Mouse (Mus musculus): ENCODE measurements around the gene Prpf40b. TPM values are rescaled to one million over a fixed set of nuclear protein-coding genes. Genes with fewer than 3 reads are reported as not detected.
"Not testable (repeated sequence)": the region's sequence is repeated elsewhere in the genome, so short reads cannot be mapped to it uniquely, and the experiment has no call there.

Prpf40b gene
- 10 to 100 TPM; 87.9 to 95.7 (median 93.4) TPM for total RNA-seq (2022)

- DNase-seq (ENCODE audit: low spot score in 2 of 2) = peak; percentile 88 to 97
Measured at GRCm38 (mm10) chr15:99294813-99295374, at the start of gene Prpf40b. Gene Prpf40b, plus strand, starts transcription at chr15:99295087.

GRCm38 (mm10) chr15:99246736-99247135, 48.2 kb upstream of the Prpf40b start:
- not testable (repeated sequence) for DNase-seq (ENCODE audit: low spot score in 2 of 2)

- peak in 1 of 2 experiments; percentile 91 for DNase-seq (ENCODE audit: low spot score in 2 of 2)
Measured at GRCm38 (mm10) chr15:99248972-99249371, 45.9 kb upstream of the Prpf40b start.

GRCm38 (mm10) chr15:99249938-99250337, 44.9 kb upstream of the Prpf40b start:
- DNase-seq (ENCODE audit: low spot score in 2 of 2) = no peak

- DNase-seq (ENCODE audit: low spot score in 2 of 2) = not testable (repeated sequence)
Measured at GRCm38 (mm10) chr15:99251111-99251510, 43.8 kb upstream of the Prpf40b start.

GRCm38 (mm10) chr15:99251626-99252380, 43.1 kb upstream of the Prpf40b start, which contains the start of gene Mcrs1:
Gene Mcrs1, minus strand, starts transcription at chr15:99251961.
- DNase-seq (ENCODE audit: low spot score in 2 of 2) = peak; percentile 95 to 98

- DNase-seq (ENCODE audit: low spot score in 2 of 2) = no peak
Measured at GRCm38 (mm10) chr15:99252381-99253174, 42.3 kb upstream of the Prpf40b start.

- DNase-seq (ENCODE audit: low spot score in 2 of 2) = not testable (repeated sequence)
Measured at GRCm38 (mm10) chr15:99253175-99253479, 41.8 kb upstream of the Prpf40b start.

- DNase-seq (ENCODE audit: low spot score in 2 of 2) = no peak
Measured at GRCm38 (mm10) chr15:99253772-99254171, 41.1 kb upstream of the Prpf40b start.

GRCm38 (mm10) chr15:99254477-99255005, 40.3 kb upstream of the Prpf40b start:
- no peak for DNase-seq (ENCODE audit: low spot score in 2 of 2)

- DNase-seq (ENCODE audit: low spot score in 2 of 2) = no peak
Measured at GRCm38 (mm10) chr15:99255241-99255749, 39.6 kb upstream of the Prpf40b start.

- DNase-seq (ENCODE audit: low spot score in 2 of 2) = no peak
Measured at GRCm38 (mm10) chr15:99259167-99259729, 35.6 kb upstream of the Prpf40b start.

- DNase-seq (ENCODE audit: low spot score in 2 of 2) = peak in 1 of 2 experiments; percentile 63
Measured at GRCm38 (mm10) chr15:99259730-99260252, 35.1 kb upstream of the Prpf40b start.

GRCm38 (mm10) chr15:99262702-99263101, 32.2 kb upstream of the Prpf40b start:
- no peak for DNase-seq (ENCODE audit: low spot score in 2 of 2)

GRCm38 (mm10) chr15:99264363-99264762, 30.5 kb upstream of the Prpf40b start:
- no peak for DNase-seq (ENCODE audit: low spot score in 2 of 2)

GRCm38 (mm10) chr15:99265679-99266078, 29.2 kb upstream of the Prpf40b start:
- no peak for DNase-seq (ENCODE audit: low spot score in 2 of 2)

GRCm38 (mm10) chr15:99276095-99276494, 18.8 kb upstream of the Prpf40b start:
- no peak for DNase-seq (ENCODE audit: low spot score in 2 of 2)

- no peak for DNase-seq (ENCODE audit: low spot score in 2 of 2)
Measured at GRCm38 (mm10) chr15:99278271-99278670, 16.6 kb upstream of the Prpf40b start.

GRCm38 (mm10) chr15:99283456-99283855, 11.4 kb upstream of the Prpf40b start:
- no peak for DNase-seq (ENCODE audit: low spot score in 2 of 2)

- DNase-seq (ENCODE audit: low spot score in 2 of 2) = no peak
Measured at GRCm38 (mm10) chr15:99284527-99285188, 10.2 kb upstream of the Prpf40b start.

GRCm38 (mm10) chr15:99285189-99285535, 9.7 kb upstream of the Prpf40b start:
- no peak for DNase-seq (ENCODE audit: low spot score in 2 of 2)

All from left cerebral cortex, adult 8-10 months (tissue).